Mouse (Mus musculus) G1E (cell line): ENCODE measurements around the gene Rem2.

Source experiments
- CTCF ChIP-seq: IDR thresholded peaks from 2 replicates; pipeline ENCODE4 v1.5.1; 2012; ENCODE audit warnings: low read depth, low read length, inconsistent platforms, mixed read lengths
- POLR2AphosphoS5 ChIP-seq: IDR thresholded peaks from 2 replicates; pipeline ENCODE4 v1.6.1; 2012; ENCODE audit warnings: low read depth, low read length, inconsistent platforms; ENCODE audit not compliant: insufficient replicate concordance
- TAL1 ChIP-seq: conservative IDR thresholded peaks from 2 replicates; pipeline ENCODE4 v1.6.1; 2012; ENCODE audit warnings: low read depth, low read length, inconsistent platforms, mixed read lengths

DNA sequence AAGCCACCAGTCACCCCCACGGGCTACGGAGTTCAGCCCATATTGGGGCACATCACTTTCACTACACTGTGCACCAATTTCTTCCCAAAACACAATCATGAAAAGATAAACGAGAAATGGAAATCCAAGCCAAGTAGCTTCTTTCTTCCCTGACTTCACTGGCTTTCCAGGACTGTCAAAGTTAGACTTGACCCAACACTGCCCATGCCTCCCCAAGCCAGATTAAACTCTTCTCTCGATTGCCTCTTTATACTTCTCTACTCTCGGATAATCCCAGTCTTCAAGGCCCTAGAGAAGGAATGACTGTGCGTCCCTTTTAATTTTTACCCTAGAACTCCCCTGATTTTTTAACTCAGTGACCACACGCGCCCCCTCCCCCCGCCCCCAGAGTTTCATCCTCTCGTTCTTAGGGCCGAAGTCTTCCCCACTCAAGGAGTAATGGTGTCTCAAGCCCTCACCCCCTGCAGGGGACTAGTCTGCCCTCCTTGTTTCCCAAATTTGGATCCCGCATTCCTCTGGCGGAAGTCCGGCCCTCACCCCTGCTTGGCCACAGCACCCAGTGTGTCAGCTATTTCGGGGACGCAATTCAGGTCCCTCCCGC lies 40.9 kb downstream of the Rem2 start:
- no peak for TF ChIP-seq CTCF
- no peak for TF ChIP-seq POLR2AphosphoS5
- no peak for TF ChIP-seq TAL1
